Mouse (Mus musculus): Measurements from ENCODE around the gene Gsc.

The Gsc gene

GRCm38 (mm10) chr12:104472601-104473424 lies at the start of gene Gsc:
TSS of gene Gsc (minus strand) at chr12:104473330.
- DNase-seq (ENCODE audit: low read depth, low spot score): peak; percentile 74

DNA sequence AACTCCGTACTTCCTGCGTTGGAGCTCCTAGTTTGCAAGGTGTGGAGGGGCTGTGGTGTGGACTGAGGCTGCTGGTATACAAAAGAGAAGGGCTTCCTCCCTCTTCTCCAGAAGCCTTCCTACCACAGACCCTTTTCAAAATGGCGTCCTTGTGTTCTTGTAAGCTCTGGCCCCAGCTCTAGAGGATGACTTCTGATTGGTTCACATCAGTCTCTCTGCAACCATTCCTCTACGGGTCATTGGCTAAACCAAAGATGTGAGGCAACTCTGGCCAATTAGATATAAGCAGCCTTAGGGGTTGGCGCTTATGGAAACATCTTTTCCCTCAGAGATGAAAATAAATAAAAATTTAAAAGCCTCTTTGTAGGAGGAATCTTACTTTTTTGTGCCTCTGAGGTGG lies 46.6 kb upstream of the Gsc start:
- no peak for DNase-seq (ENCODE audit: low read depth, low spot score)

DNA sequence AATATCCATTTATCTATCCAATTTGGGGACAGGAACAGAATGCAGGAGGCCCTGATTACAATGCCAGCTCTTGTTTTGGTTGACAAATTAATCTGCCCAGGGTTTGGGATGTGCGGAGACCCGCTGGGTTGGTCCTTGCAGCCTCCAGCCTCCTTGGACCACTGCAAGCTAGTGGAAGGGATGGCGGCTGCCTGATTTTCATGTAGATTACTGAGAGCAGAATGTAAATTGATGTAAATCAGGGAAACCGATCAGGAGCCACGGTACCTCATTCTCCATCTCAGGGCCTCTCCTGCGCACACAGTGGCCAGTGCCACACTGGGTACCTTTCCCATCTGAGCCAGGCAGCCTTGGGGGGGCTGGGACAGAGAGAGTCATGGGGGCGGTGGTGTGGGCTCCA lies 34.8 kb upstream of the Gsc start:
- DNase-seq (ENCODE audit: low read depth, low spot score): no peak

GRCm38 (mm10) chr12:104492009-104492408 lies 18.9 kb upstream of the Gsc start:
- DNase-seq (ENCODE audit: low read depth, low spot score): no peak

GRCm38 (mm10) chr12:104486205-104486604 lies 13.1 kb upstream of the Gsc start:
- DNase-seq (ENCODE audit: low read depth, low spot score): no peak

GRCm38 (mm10) chr12:104485161-104485560 lies 12.0 kb upstream of the Gsc start:
- DNase-seq (ENCODE audit: low read depth, low spot score): no peak

- no peak for DNase-seq (ENCODE audit: low read depth, low spot score)
These were observed 7.9 kb upstream of the Gsc start for GRCm38 (mm10) chr12:104481007-104481406.

- no peak for DNase-seq (ENCODE audit: low read depth, low spot score)
These were observed 5.1 kb upstream of the Gsc start for GRCm38 (mm10) chr12:104478193-104478592.

DNA sequence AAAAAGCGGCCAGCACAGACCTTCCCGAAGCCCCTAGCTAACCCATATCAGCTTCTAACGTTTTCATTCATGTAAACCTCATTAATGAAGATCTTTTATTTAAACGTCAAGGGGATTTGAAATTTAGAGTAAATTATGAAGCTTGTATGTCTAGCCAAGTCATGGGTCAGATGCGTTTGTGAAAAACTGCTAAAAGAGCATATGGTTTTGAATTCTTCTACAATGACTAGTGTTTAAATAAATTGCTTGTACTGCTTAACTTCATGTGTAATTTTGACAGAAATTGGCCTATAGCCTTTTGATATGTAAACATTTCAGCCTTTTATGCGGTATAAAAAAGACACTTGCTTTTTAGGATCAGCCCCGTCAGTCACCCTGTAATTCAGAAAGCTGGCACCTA lies 4.4 kb upstream of the Gsc start:
- no peak for DNase-seq (ENCODE audit: low read depth, low spot score)

GRCm38 (mm10) chr12:104477066-104477465 lies 3.9 kb upstream of the Gsc start:
- no peak for DNase-seq (ENCODE audit: low read depth, low spot score)

GRCm38 (mm10) chr12:104475946-104476345 lies 2.8 kb upstream of the Gsc start:
- DNase-seq (ENCODE audit: low read depth, low spot score): no peak

DNA sequence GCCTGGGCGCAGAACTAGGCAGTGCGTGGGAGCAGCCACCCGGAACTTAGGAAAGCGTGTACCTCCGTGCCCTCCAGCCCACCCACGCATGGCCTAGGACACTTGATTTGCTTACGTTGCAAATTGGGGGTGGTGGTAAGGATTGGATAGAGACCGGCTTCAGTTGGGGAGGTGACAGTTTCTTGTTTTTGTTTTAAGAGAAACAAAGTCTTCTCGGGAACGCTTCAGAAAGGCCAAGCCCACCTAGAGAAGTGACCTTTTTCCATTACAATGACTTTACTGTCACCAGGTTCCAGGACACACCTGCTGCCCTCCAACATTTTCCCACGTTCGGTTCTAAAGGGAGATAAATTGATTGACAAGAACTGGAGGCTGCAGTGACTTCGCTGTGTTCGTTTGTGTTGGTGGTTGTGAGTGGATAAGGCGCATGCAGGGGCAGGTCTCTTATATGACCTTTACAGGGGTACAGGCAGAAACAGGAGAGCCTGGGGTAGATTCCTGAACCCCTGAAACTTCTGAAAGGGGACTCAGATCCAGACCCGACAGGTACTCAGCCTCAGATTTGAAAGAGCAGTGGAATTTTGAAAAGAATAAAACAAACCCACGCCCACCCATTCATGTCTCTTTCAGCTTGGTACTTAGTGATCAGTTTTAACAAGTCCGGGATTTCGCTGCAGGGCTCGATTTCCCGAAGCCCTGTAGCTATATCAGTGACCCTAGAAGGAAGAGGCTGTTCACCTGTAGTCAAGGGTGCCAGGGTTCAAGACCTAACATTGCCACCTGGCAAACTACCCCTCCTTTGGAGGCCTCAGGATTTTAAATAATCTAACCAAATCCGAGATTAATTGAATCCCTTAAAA lies 2.0 kb upstream of the Gsc start:
- DNase-seq (ENCODE audit: low read depth, low spot score): no peak

GRCm38 (mm10) chr12:104474191-104474871 lies 1.2 kb upstream of the Gsc start:
- no peak for DNase-seq (ENCODE audit: low read depth, low spot score)

DNA sequence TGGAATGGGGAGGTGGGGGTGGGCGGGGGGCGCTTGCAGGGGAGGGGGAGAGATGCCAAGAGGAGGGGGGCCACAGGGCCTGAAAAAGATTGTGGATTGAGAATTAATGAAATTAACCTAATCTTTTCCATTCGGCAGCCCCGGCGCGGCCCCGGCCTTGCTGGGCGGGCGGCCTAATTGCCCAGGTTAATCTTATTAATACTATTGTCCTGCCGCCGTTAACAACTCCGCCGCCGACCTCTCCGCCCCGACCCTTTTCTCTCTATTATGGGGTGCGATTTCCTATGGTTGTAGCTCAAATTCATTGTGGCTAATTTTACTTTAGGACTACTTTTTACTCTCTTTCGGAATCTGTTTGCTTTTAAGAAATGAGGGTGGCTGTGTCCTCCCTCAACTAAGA lies 362 bp upstream of the Gsc start:
- no peak for DNase-seq (ENCODE audit: low read depth, low spot score)

DNA sequence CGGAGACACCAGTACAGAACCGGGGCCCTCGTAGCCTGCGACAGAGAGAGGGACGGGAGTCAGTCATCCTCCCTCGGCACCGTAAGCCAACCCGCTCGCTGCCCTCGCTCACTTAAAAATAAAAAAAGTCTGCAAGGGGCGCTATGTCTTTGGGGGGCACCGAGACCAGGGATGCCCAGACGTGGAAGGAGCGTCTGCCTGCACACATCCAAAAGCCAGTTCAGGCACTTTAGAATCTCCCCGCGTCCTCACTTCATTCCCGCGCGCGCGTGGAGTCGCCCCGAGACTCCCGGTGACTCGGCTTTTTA lies 958 bp downstream of the Gsc start:
- DNase-seq (ENCODE audit: low read depth, low spot score): no peak

- no peak for DNase-seq (ENCODE audit: low read depth, low spot score)
These were observed 1.5 kb downstream of the Gsc start for GRCm38 (mm10) chr12:104471351-104472217.

GRCm38 (mm10) chr12:104470646-104471045 lies 2.5 kb downstream of the Gsc start:
- DNase-seq (ENCODE audit: low read depth, low spot score): no peak

DNA sequence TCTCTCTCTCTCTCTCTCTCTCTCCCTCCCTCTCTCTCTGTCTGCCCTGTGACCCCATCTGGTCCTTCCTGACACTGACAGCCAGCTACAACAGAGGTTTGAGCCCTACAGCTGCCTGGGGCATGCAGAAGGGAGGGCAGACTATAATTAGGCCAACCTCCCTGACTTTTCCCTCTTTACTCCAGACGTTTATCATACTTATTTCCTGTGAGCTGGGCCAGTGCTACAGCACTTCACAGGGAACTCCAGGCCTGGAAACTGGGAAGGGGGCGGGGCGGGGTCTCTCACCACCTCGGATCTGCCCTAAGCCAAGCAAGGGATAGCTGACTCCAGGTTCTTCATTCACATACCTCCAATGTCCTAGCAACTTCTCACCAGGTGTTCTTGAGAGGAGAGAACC lies 4.3 kb downstream of the Gsc start:
- no peak for DNase-seq (ENCODE audit: low read depth, low spot score)

DNA sequence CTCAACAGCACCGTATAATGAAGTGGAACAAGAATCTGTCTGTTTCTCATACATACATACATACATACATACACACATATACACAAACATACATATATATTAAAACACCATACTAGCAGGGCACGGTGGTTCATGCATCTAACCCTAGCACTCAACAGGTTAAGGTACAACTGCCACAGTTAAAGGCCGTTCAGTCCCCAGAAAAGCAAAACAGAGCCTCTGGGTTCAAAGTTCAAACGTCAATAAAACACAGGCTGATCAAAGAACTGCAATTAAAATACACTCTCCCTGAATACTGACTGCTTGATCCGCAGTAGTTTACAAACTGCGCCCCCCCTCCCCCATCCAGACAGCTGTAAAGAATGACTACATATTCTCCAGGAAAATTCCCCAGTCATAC lies 5.8 kb downstream of the Gsc start:
- no peak for DNase-seq (ENCODE audit: low read depth, low spot score)

- DNase-seq (ENCODE audit: low read depth, low spot score): no peak
These were observed 6.2 kb downstream of the Gsc start for GRCm38 (mm10) chr12:104466930-104467329.

- DNase-seq (ENCODE audit: low read depth, low spot score): no peak
These were observed 11.8 kb downstream of the Gsc start for GRCm38 (mm10) chr12:104461372-104461771.

Data from mesoderm, embryonic 11.5 days (tissue).